Mouse (Mus musculus) hindbrain, embryonic 13.5 days (tissue): Measurements from ENCODE around the gene Ubr2. TPM values are rescaled to one million over a fixed set of nuclear protein-coding genes. Genes with fewer than 3 reads are reported as not detected.

ENCODE experiments used
- ATAC-seq: fragments of 200-750 bp; cut with Nextera tagmentation; 2 replicates; pipeline ENCODE4 v1.8.0; 2017; ENCODE audit warnings: moderate TSS enrichment; ENCODE audit not compliant: low FRiP score
- H3K27ac ChIP-seq: fragments of 300-500 bp; sonication (generic); 2 replicates; pipeline ENCODE4 v1.5.1; 2015; ENCODE audit warnings: inconsistent platforms, mild to moderate bottlenecking, moderate library complexity
- H3K27me3 ChIP-seq: fragments of 300-500 bp; sonication (generic); 2 replicates; pipeline ENCODE4 v1.6.1; 2015; ENCODE audit warnings: mild to moderate bottlenecking, inconsistent platforms
- H3K36me3 ChIP-seq: fragments of 300-500 bp; sonication (generic); 2 replicates; pipeline ENCODE4 v1.6.1; 2015; ENCODE audit warnings: mild to moderate bottlenecking, inconsistent platforms
- H3K4me1 ChIP-seq: fragments of 300-500 bp; sonication (generic); replicated peaks from 2 replicates; pipeline ENCODE4 v1.6.1; 2015; ENCODE audit warnings: inconsistent platforms
- H3K4me2 ChIP-seq: fragments of 300-500 bp; sonication (generic); 2 replicates; pipeline ENCODE4 v1.6.1; 2015; ENCODE audit warnings: inconsistent platforms, mild to moderate bottlenecking, moderate library complexity
- H3K4me3 ChIP-seq: fragments of 300-500 bp; sonication (generic); 2 replicates; pipeline ENCODE4 v1.5.1; 2015; ENCODE audit warnings: mild to moderate bottlenecking, inconsistent platforms
- H3K9ac ChIP-seq: fragments of 300-500 bp; sonication (generic); 2 replicates; pipeline ENCODE4 v1.6.1; 2015; ENCODE audit warnings: mild to moderate bottlenecking, inconsistent platforms
- H3K9me3 ChIP-seq: fragments of 300-500 bp; sonication (generic); 2 replicates; pipeline ENCODE4 v1.6.1; 2016; ENCODE audit warnings: inconsistent platforms
- WGBS: fragments of 180-500 bp; shearing (Covaris S2); methylation state at CpG from one replicate; pipeline ENCODE4 v1.1.7; 2015; 5-methylcytosine and 5-hydroxymethylcytosine counted together
- polyA plus RNA-seq: library from polyadenylated mRNA; unstranded; fragments of >200 nt; fragmentation: Nextera tagmentation; extraction: Ambion mirVana; gene quantifications from 2 replicates; pipeline ENCODE4 v1.2.1, GENCODE M21; 2015

Ubr2 gene
- polyA plus RNA-seq, 1 experiment from 2014 or later, result 16.2 TPM

DNA sequence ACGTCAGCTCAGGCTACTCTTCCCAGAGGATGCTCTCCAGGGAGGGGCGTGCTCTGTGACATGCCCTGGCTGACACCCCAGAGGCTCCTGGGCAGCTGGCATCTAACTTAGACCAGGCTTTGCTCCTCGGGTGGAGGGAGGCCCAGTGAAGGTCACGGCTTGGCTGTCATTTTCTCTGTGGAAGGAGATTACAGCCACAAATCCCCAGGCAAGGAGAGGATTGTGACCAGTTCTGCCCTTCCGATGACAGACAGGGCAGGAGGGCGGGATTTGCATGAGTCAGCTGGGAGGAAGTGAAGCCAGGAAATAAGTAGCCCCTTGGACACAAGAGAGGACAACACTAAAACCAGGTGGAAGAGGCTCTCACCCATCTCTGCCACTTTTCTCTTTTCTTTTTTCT, 98.0 kb downstream of the Ubr2 start:
- H3K9me3 ChIP-seq, result no peaks in the 10 kb centered on the region
- ATAC-seq, result no peak
- peak overlapping the region; percentile 43; the same call in 1 of the 2 replicates for H3K9ac ChIP-seq
- no peak overlapping the region for H3K4me3 ChIP-seq
- H3K4me1 ChIP-seq, result 0 out of 2 replicates have a peak, but pooled peaks cover 6% of the 10 kb centered on the region
- no peak overlapping the region for H3K4me2 ChIP-seq
- no peak overlapping the region for H3K27ac ChIP-seq
- no peaks in the 10 kb centered on the region for H3K36me3 ChIP-seq
- no peaks in the 10 kb centered on the region for H3K27me3 ChIP-seq
- WGBS, result 59% methylated on average over 6 of the region's 6 CpGs

DNA sequence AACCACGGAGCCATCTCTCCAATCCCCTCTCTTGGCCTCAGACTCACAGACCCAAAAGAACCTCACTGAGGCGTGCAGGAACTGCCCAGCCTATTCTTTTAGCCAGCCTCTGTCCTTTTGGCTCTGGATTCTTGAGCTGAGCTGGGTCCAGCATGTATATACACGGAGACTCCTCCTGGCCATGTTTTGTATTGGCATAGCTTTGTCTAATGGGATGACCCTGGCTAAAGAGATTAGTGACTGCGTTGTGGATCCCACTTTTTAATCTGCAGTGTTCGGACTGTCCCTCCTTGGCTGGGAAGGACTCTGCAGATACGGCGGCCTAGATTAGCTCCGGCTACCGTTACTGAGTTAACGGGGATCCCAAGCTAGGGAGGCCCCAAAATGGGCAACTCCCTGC, 100.2 kb downstream of the Ubr2 start, which contains the start of gene Prph2:
TSS of gene Prph2 (plus strand) at position 274 of the 400 bp plus-strand sequence.
- 88% methylated on average over 10 of the region's 10 CpGs for WGBS
- no peak for ATAC-seq
- no peaks in the 10 kb centered on the region for H3K9me3 ChIP-seq

DNA sequence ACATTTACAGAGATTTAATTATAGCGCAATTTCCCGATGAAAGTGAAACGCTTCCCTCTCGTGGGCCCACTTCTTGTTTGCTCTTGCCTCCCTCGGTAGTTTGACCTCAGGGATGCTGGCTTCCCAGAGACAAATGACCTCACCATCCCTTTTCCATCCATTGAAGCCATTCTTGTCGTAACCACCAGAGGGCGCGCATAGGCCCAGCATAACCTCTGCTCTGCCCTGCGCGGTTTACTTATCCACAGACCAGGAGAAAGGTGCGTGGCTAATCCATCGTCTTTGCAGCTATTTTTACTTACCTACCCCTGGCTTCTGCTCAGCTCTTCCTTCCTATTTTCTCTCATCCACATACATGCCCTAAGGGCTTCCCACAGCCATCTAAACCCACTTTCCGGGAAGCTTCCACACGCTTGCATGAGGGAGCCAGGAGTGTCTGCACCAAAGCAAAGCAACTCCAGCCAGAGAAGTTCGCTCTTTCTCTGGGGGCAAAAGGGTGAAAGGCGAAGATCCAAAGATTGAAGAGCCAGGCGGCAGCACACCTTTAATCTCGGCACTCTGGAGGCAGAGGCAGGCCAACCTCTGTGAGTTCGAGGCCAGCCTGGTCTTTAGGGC, 106.4 kb downstream of the Ubr2 start:
- H3K4me3 ChIP-seq, result no peak overlapping the region
- H3K36me3 ChIP-seq, result no peaks in the 10 kb centered on the region
- H3K27ac ChIP-seq, result no peak overlapping the region
- H3K27me3 ChIP-seq, result no peaks in the 10 kb centered on the region
- WGBS, result 23% methylated on average over 19 of the region's 19 CpGs
- ATAC-seq, result peak; percentile 72
- 0 out of 2 replicates have a peak overlapping the region, but pooled peaks have one; percentile 16 for H3K9ac ChIP-seq
- H3K4me1 ChIP-seq, result no peaks in the 10 kb centered on the region; the same call in 1 of the 2 replicates
- no peaks in the 10 kb centered on the region for H3K9me3 ChIP-seq
- H3K4me2 ChIP-seq, result no peak overlapping the region

More for the DNA sequence above, 100.2 kb downstream of the Ubr2 start, which contains the start of gene Prph2:
- H3K27ac ChIP-seq, result no peak within 1 kb of the TSS
- H3K4me1 ChIP-seq, result 0 out of 2 replicates have a peak, but pooled peaks cover 6% of the 10 kb centered on the region
- no peaks in the 10 kb centered on the region for H3K27me3 ChIP-seq
- no peak within 1 kb of the TSS for H3K9ac ChIP-seq
- H3K36me3 ChIP-seq, result no peaks in the 10 kb centered on the region
- no peak within 1 kb of the TSS for H3K4me2 ChIP-seq
- H3K4me3 ChIP-seq, result no peak within 1 kb of the TSS

DNA sequence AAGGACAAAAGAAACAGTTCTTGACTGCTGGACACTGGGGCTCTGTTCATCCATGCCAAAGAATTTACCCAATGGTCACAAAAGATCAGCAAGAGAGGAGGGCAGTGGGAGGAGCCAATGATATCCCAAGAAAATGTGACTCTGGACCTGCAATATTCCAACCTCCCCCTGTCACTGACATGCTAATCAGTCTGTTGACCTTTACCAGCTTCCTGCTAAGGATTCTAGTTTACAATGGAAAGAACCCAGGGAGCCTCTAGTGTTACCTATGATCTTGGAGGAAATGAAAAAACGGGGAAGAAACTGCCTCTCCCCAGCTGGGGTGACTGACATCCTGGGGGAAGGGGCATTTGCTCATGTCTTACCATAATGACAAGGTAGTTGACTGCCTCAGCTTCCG, 109.4 kb downstream of the Ubr2 start:
- WGBS, result 55% methylated on average over 2 of the region's 2 CpGs
- Histone ChIP-seq H3K36me3 (no peaks in the 10 kb centered on the region), H3K27me3 (no peaks in the 10 kb centered on the region), H3K27ac (no peak overlapping the region), H3K4me3 (no peak overlapping the region), H3K9me3 (no peaks in the 10 kb centered on the region), H3K4me2 (no peak overlapping the region), H3K4me1 (peaks cover 3% of the 10 kb centered on the region; the same call in 1 of the 2 replicates), H3K9ac (no peak overlapping the region)
- ATAC-seq, result no peak

DNA sequence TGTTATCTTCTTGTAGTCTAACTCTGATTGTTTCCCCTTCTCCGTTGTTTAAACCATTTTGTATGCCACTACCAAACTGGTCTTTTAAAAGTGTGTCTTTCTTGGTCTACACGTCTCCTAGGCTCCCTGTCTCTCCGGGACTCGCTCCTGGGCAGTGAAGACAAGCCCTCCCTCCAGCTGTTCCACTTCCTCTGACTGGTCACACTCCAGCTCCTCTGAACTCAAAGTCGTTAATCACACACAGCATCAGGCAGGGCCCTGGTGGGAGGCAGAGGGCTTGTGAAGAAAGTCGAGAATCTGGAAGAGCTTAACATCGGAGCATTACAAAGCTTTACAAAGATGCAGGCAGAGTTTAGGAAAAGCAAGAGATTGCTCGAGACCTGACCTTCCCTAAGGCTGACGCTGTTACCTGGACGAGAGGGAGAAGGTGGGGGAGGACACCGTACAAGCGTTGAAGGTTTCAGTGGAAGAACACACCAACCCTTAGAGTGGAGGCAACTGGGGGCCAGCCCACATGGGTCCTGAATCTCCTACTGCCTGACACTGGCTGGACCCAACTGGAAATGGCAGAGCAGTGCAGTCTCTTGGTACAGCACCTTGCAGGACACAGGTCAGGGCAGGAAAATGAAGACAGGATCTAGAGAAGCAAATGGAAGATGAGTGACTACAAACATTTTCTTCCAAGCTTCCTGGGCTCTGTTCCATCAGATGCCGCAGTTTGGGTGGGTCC, 113.0 kb downstream of the Ubr2 start:
- no peaks in the 10 kb centered on the region for H3K9me3 ChIP-seq
- no peak overlapping the region for H3K4me2 ChIP-seq
- H3K27ac ChIP-seq, result no peak overlapping the region
- WGBS, result 56% methylated on average over 13 of the region's 13 CpGs
- peaks cover 3% of the 10 kb centered on the region for H3K36me3 ChIP-seq
- no peak overlapping the region for H3K4me3 ChIP-seq
- no peak overlapping the region for H3K9ac ChIP-seq
- ATAC-seq, result no peak
- peaks cover 20% of the 10 kb centered on the region for H3K4me1 ChIP-seq
- H3K27me3 ChIP-seq, result no peaks in the 10 kb centered on the region

DNA sequence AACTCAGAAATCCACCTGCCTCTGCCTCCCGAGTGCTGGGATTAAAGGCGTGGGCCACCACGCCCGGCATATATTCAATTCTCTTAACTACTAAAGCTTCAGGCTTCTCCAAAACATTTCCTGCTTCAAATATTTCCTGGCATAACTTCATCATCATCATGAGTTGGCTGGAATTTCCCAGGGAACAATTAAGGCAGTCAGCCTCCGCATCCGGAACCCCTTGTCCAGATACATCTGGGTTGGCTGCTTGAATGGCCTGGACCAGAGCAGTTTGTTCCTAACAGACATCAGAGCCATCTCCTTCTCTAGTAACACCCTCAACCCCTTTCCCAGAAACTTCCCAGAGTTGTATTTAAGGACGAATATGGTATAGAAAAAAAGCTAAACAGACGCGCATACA, 114.9 kb downstream of the Ubr2 start:
- Histone ChIP-seq H3K9ac (no peak overlapping the region), H3K27ac (no peak overlapping the region), H3K9me3 (no peaks in the 10 kb centered on the region), H3K4me3 (no peak overlapping the region), H3K36me3 (peaks cover 5% of the 10 kb centered on the region), H3K4me1 (peaks cover 32% of the 10 kb centered on the region), H3K4me2 (no peak overlapping the region), H3K27me3 (no peaks in the 10 kb centered on the region)
- no peak for ATAC-seq
- 93% methylated on average over 9 of the region's 9 CpGs for WGBS

DNA sequence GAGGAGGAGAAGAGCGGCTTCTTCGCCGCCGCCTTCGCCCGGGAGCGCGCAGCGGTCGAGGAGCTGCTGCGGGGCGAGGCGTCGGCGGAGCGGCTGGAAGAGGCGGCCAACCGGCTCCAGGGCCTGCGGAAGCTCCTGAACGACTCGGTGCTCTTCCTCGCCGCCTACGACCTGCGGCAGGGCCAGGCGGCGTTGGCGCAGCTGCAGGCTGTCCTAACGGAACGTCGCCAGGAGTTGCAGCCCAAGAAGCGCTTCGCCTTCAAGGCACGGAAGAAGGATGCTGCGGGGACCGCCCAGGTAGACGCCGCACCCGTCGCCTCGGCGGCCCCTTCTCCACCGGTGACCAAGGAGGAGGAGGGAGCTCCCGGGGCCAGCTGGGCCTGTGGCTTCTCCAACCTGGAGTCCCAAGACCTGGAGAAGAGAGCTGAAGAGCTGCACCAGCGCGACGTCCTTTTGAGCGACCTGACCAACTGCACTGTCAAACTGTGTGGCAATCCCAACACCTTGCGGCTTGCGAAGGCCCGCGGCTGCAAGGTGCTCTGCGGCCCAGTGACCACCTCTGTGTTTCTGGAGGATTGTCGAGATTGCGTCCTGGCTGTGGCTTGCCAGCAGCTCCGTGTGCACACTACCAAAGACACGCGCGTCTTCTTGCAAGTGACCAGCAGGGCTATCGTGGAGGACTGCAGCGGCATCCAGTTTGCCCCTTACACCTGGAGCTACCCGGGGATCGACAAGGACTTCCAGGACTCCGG, 119.3 kb downstream of the Ubr2 start:
- WGBS, result 2% methylated on average over 64 of the region's 64 CpGs

DNA sequence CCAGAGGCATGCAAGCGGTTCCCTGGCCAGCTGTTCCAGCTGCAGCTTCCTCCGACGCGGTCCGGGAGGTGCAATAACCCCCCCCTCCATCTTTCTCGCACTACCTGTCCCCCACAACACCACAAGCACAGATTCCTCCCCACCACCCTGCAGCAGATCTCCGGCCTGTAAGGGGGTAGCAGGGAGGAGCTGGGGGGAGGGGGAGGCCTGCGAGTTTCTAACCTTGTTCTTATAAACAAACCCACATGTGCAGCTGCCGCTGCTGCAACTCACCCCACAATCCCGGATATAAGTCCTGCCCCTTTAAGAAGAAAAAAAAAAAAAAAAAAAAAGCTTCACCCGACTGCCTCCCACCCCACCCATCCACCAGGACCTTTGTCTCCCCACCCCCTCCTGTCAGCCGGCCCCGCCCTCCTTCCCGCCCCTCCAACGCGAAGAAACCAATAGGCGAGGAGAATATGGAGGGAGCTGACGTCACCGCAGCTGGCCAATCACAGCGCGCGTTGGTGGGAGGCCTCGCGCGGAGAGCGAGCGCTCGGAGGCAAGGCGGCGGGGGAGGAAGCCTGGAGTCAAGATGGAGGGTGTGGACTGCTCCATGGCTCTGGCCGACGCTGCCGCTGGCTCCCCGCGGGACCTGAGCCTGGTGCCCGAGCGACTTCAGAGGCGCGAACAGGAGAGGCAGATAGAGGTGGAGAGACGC, 120.1 kb downstream of the Ubr2 start, which contains the start of gene Tbcc:
TSS of gene Tbcc (plus strand) at position 569 of the 700 bp plus-strand sequence.
- peak; percentile 92 for ATAC-seq
- WGBS, result under 1% methylated on average over 40 of the region's 40 CpGs
- Histone ChIP-seq H3K36me3 (peaks cover 5% of the 10 kb centered on the region), H3K4me2 (peak within 1 kb of the TSS; percentile 97), H3K4me1 (peaks cover 39% of the 10 kb centered on the region), H3K4me3 (peak within 1 kb of the TSS; percentile 95), H3K9me3 (no peaks in the 10 kb centered on the region), H3K27ac (peak within 1 kb of the TSS; percentile 98), H3K27me3 (no peaks in the 10 kb centered on the region), H3K9ac (peak within 1 kb of the TSS; percentile 97)

More for the DNA sequence above, 119.3 kb downstream of the Ubr2 start:
- Histone ChIP-seq H3K4me2 (peak overlapping the region; percentile 97), H3K27ac (peak overlapping the region; percentile 98), H3K9me3 (no peaks in the 10 kb centered on the region), H3K36me3 (peaks cover 5% of the 10 kb centered on the region), H3K4me3 (peak overlapping the region; percentile 95), H3K9ac (peak overlapping the region; percentile 97), H3K4me1 (peaks cover 36% of the 10 kb centered on the region), H3K27me3 (no peaks in the 10 kb centered on the region)
- no peak; the same call in none of the 2 replicates for ATAC-seq

DNA sequence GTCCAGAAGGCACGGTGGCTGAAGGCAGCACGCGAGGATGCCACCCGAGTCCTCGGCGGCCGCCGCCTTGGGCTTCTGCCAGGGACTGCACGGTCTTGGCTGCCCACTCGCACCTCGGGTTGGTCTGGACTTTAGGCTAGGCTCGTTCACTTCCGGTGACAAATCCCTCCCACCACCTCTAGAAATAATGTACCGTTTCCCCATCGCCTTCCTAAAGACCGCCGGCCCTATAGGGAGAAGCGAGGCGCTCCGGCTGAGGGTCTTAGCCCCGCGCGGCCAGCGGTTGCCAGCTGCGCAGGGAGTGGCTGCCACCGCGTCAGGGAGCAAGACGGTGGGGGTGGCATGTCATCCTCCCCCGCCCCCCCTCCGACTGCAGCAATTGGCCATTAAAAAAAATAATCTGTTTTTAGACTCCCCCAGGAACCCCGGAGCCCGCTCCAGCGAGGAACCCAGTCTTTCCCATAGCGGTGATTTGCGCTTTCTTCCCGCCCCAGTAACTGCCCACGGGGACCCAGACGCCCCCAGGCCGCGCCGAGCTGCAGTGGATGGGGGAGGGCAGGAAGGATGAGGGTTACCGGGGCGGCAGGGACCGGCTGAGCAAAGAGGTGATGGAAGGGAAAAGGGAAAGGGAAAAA, 120.8 kb downstream of the Ubr2 start:
- H3K4me1 ChIP-seq, result peaks cover 39% of the 10 kb centered on the region
- peak; percentile 66 for ATAC-seq
- WGBS, result under 1% methylated on average over 44 of the region's 44 CpGs

DNA sequence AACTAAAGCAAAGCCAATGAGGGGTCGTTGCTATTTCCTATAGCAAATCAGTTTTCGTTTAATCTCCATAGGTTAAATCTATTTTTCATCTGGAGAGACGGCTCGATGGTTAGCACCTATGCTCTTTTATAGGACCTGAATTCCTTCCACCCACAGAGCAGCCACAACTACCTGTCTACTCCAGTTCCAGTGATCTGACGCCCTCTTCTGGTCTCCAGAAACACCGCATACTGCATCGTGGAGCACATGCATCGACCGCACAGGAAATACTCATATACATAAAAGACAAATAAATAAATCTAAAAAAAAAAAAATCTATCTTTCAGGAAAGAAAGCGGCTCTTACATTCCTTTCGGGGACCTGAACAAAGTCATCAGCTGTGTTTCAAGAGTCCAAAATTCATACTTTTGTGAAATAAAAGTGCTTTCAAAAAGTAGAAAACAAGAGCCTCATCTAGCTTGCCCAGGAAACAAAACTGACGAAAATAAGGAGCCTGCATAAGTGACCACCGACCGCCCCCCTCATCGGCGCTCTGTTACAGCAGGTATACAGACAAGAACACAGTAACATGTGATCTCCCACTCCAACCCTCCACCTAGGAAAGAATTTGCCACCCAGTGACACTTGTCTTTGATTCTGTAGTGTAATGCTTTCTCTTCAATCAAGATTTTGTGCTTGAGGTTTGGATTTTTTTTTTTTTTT, 121.7 kb downstream of the Ubr2 start:
- Histone ChIP-seq H3K4me3 (peak overlapping the region; percentile 95), H3K4me2 (peak overlapping the region; percentile 80), H3K4me1 (peaks cover 35% of the 10 kb centered on the region), H3K27me3 (0 out of 2 replicates have a peak, but pooled peaks cover 6% of the 10 kb centered on the region), H3K9me3 (no peaks in the 10 kb centered on the region), H3K36me3 (peaks cover 3% of the 10 kb centered on the region; the same call in 1 of the 2 replicates), H3K27ac (peak overlapping the region; percentile 98), H3K9ac (peak overlapping the region; percentile 84)
- ATAC-seq, result no peak
- WGBS, result 40% methylated on average over 16 of the region's 16 CpGs

More for the DNA sequence above, 120.8 kb downstream of the Ubr2 start:
- peak overlapping the region; percentile 80 for H3K4me2 ChIP-seq
- H3K27ac ChIP-seq, result peak overlapping the region; percentile 98
- no peaks in the 10 kb centered on the region for H3K9me3 ChIP-seq
- H3K9ac ChIP-seq, result peak overlapping the region; percentile 84
- H3K4me3 ChIP-seq, result peak overlapping the region; percentile 95
- H3K27me3 ChIP-seq, result no peaks in the 10 kb centered on the region
- H3K36me3 ChIP-seq, result peaks cover 5% of the 10 kb centered on the region
